Mouse (Mus musculus): ENCODE data around the gene Rufy1.

- TF ChIP-seq CTCF (IDR thresholded peaks at IDR 0.05; ENCODE audit: low read depth) (no peak), EP300 (IDR thresholded peaks at IDR 0.05; ENCODE audit: low read depth) (no peak)
Observed at GRCm38 (mm10) chr11:50358950-50359861, 71.7 kb downstream of the Rufy1 start.

Measured in liver, embryonic 14.5 days (tissue).